Mouse (Mus musculus): ENCODE measurements around the gene Kif13a. TPM values are rescaled to one million over a fixed set of nuclear protein-coding genes. Genes with fewer than 3 reads are reported as not detected.

Gene Kif13a
- polyA plus RNA-seq, 1 experiment = 33.5 TPM

DNA sequence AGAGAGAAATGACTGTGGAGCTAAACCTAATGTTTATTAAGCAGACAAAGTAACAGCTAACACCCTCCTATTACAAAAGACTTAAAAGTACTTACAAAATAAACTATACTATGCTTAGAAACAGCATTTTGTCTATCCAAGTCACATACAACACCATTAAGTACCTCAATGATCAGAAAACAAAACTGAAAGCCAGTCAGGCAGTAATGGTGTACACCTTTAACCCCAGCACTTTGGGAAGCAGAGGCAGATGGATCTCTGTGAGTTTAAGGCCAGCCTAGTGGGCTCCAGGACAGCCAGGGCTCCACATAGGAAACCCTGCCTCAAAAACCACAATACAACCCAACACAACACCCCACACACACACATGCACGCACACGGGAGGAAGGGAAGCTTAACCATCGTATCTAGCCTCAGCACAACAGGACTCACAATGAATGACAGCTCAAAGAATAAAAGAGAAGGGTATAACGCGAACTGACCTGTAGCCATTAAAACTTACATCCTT, 210.7 kb downstream of the Kif13a start:
- Histone ChIP-seq H3K4me3 (ENCODE audit: low read depth, low read length) (peak overlapping the region; percentile 9; the same call in 1 of the 2 replicates), H3K27me3 (ENCODE audit: control insufficient read depth, insufficient read depth, low read length) (no peaks in the 10 kb centered on the region), H3K27ac (ENCODE audit: insufficient read depth, low read depth, low read length) (0 out of 2 replicates have a peak overlapping the region, but pooled peaks have one; percentile 9), H3K4me1 (ENCODE audit: control insufficient read depth, insufficient read depth, insufficient read length, low read length) (peaks cover 3% of the 10 kb centered on the region; the same call in 1 of the 2 replicates), H3K36me3 (ENCODE audit: control insufficient read depth, insufficient read depth, low read length) (peaks cover 10% of the 10 kb centered on the region)
- 67% methylated on average over 5 of the region's 5 CpGs for WGBS
- TF ChIP-seq CTCF (IDR thresholded peaks at IDR 0.05; ENCODE audit: extremely low read depth, insufficient read length, insufficient replicate concordance, low read depth, low read length) (no peak), POLR2A (IDR thresholded peaks at IDR 0.05; ENCODE audit: low read depth, low read length) (no peak)

DNA sequence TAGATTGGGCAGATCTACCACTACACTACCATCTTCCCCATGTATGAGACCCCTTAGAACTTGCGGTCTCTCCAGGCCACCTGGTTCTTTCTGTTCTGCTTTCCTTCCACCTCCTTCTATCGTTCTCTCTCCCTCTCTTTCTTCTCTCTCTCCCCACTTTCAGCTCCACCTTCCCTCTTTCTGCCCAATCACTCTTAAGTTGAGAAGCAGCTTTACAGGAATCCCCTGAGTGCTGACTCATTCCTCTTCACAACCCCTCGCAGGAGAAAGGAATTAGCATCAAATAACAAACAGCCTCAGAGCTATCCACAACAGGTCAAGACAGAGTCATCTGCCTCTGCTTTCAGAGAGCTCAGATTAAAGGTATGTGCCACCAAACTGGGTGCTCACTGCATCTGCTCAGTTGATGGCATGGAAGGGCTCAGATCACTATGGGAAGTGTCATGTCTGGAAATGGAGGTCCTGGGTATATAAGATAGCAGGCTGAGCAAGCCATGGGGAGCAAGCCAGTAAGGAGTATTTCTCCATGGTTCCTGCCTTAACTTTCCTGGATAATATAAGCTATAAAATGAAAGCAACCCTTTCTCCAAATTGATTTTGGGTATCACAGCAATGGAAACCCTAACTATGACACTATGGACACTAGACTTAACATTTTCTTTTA, 213.6 kb downstream of the Kif13a start:
- peaks cover 3% of the 10 kb centered on the region; the same call in 1 of the 2 replicates for H3K4me1 ChIP-seq (ENCODE audit: control insufficient read depth, insufficient read depth, insufficient read length, low read length)
- H3K27me3 ChIP-seq (ENCODE audit: control insufficient read depth, insufficient read depth, low read length) = no peaks in the 10 kb centered on the region
- TF ChIP-seq CTCF (IDR thresholded peaks at IDR 0.05; ENCODE audit: extremely low read depth, insufficient read length, insufficient replicate concordance, low read depth, low read length) (no peak), POLR2A (IDR thresholded peaks at IDR 0.05; ENCODE audit: low read depth, low read length) (no peak)
- H3K36me3 ChIP-seq (ENCODE audit: control insufficient read depth, insufficient read depth, low read length) = peaks cover 25% of the 10 kb centered on the region
- H3K27ac ChIP-seq (ENCODE audit: insufficient read depth, low read depth, low read length) = no peak overlapping the region
- 65% methylated on average over 3 of the region's 3 CpGs for WGBS
- no peak overlapping the region for H3K4me3 ChIP-seq (ENCODE audit: low read depth, low read length)

DNA sequence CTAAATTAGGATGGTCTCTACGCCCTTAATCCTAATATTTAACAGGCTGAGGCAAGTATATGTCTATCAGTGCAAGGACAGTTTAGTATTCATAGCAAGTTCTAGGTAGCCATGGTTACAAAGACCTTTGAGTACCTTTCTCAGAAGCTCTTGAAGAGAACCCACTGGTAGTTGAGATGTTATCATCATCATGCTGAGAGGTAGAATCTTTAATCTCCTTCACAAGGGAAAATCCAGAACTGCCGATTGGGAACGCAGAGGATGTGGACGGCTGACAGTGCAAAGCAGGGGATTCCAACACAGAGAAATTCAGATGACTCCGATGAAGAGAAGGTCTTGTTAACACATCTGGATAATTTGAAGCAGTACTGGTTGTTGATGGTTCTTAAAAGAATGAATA, 216.2 kb downstream of the Kif13a start:
- peaks cover 37% of the 10 kb centered on the region for H3K36me3 ChIP-seq (ENCODE audit: control insufficient read depth, insufficient read depth, low read length)
- 96% methylated on average over 5 of the region's 5 CpGs for WGBS
- no peak overlapping the region for H3K27ac ChIP-seq (ENCODE audit: insufficient read depth, low read depth, low read length)
- H3K4me3 ChIP-seq (ENCODE audit: low read depth, low read length) = no peak overlapping the region
- no peak for TF ChIP-seq CTCF (IDR thresholded peaks at IDR 0.05; ENCODE audit: extremely low read depth, insufficient read length, insufficient replicate concordance, low read depth, low read length)
- TF ChIP-seq POLR2A (IDR thresholded peaks at IDR 0.05; ENCODE audit: low read depth, low read length) = no peak
- no peaks in the 10 kb centered on the region for H3K27me3 ChIP-seq (ENCODE audit: control insufficient read depth, insufficient read depth, low read length)
- no peaks in the 10 kb centered on the region for H3K4me1 ChIP-seq (ENCODE audit: control insufficient read depth, insufficient read depth, insufficient read length, low read length)

DNA sequence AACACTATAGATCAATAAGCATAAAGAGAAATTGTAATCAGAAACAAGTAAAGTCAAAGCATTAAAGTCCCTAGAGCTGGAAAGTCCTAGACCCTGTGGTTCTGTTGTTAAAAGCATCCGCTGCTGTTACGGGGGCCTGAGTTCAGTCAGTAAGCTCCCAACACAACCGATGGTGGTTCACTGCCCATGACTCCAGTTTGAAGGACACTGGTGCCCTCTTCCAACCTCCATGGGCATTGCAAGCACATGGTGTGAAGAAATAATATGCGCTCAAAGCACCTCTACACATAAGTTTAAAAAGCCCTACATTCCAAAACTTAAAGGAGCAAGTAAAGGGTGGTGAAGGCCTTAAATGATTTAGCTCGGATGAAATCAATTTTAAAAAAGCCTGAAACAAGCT, 226.5 kb downstream of the Kif13a start:
- Histone ChIP-seq H3K4me3 (ENCODE audit: low read depth, low read length) (no peak overlapping the region), H3K36me3 (ENCODE audit: control insufficient read depth, insufficient read depth, low read length) (peaks cover 25% of the 10 kb centered on the region), H3K4me1 (ENCODE audit: control insufficient read depth, insufficient read depth, insufficient read length, low read length) (no peaks in the 10 kb centered on the region), H3K27ac (ENCODE audit: insufficient read depth, low read depth, low read length) (no peak overlapping the region), H3K27me3 (ENCODE audit: control insufficient read depth, insufficient read depth, low read length) (no peaks in the 10 kb centered on the region)
- WGBS = 78% methylated on average over 5 of the region's 5 CpGs
- no peak for TF ChIP-seq POLR2A (IDR thresholded peaks at IDR 0.05; ENCODE audit: low read depth, low read length)
- peak; percentile 55; the same call in 1 of the 2 replicates for TF ChIP-seq CTCF (IDR thresholded peaks at IDR 0.05; ENCODE audit: extremely low read depth, insufficient read length, insufficient replicate concordance, low read depth, low read length)

DNA sequence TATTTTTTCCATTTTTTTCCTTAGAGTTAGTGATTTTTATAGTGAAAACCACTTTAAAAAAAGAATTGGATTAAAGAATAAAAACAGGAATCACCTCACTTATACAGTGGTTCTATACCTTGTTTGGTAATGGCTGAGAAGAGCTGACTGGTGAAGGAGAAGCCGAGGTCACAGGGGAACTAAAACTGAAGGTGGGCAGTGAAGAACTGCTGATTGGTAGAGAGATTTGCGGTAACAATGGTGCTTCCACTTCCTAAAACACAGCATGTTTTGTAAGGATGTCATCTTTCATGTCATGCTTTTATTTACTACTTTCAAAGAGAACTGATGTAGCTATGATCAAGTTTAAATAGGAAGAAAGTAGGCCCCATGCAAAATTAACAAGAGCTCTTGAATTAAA, 228.2 kb downstream of the Kif13a start:
- Histone ChIP-seq H3K27me3 (ENCODE audit: control insufficient read depth, insufficient read depth, low read length) (no peaks in the 10 kb centered on the region), H3K4me3 (ENCODE audit: low read depth, low read length) (no peak overlapping the region), H3K36me3 (ENCODE audit: control insufficient read depth, insufficient read depth, low read length) (peaks cover 25% of the 10 kb centered on the region), H3K4me1 (ENCODE audit: control insufficient read depth, insufficient read depth, insufficient read length, low read length) (peaks cover 6% of the 10 kb centered on the region; the same call in 1 of the 2 replicates), H3K27ac (ENCODE audit: insufficient read depth, low read depth, low read length) (no peak overlapping the region)
- TF ChIP-seq CTCF (IDR thresholded peaks at IDR 0.05; ENCODE audit: extremely low read depth, insufficient read length, insufficient replicate concordance, low read depth, low read length) = no peak
- no peak for TF ChIP-seq POLR2A (IDR thresholded peaks at IDR 0.05; ENCODE audit: low read depth, low read length)
- 86% methylated on average over 2 of the region's 2 CpGs for WGBS

DNA sequence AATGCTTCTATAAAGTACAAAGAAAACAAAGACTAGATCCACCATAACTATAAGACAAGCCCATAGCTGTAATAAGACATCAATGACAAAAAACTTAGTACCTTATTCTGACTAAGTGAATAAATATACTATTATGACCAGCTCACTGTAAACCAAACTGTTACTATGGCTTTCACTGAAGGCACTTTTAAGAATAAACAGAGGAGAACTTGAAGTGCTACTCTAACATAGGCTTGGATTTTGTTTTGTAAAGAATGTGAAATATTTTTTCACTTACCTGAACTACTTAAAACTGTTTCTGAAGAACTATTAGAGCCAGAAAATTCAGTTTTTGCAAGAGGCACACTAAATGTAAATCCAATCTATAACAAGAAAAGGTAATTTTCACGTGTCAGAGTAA, 230.3 kb downstream of the Kif13a start:
- TF ChIP-seq CTCF (IDR thresholded peaks at IDR 0.05; ENCODE audit: extremely low read depth, insufficient read length, insufficient replicate concordance, low read depth, low read length) (no peak), POLR2A (IDR thresholded peaks at IDR 0.05; ENCODE audit: low read depth, low read length) (no peak)
- 88% methylated on average over 1 of the region's 1 CpGs for WGBS
- H3K36me3 ChIP-seq (ENCODE audit: control insufficient read depth, insufficient read depth, low read length) = peaks cover 23% of the 10 kb centered on the region

More for the DNA sequence above, 230.3 kb downstream of the Kif13a start:
- Histone ChIP-seq H3K4me1 (ENCODE audit: control insufficient read depth, insufficient read depth, insufficient read length, low read length) (peaks cover 6% of the 10 kb centered on the region; the same call in 1 of the 2 replicates), H3K4me3 (ENCODE audit: low read depth, low read length) (no peak overlapping the region), H3K27me3 (ENCODE audit: control insufficient read depth, insufficient read depth, low read length) (no peaks in the 10 kb centered on the region), H3K27ac (ENCODE audit: insufficient read depth, low read depth, low read length) (no peak overlapping the region)

Other genes starting within 250 kb of the Kif13a start
- gene Nup153, start 201.9 kb downstream of the Kif13a start, polyA plus RNA-seq (2012; rRNA removed) = 23.0 and 32.5 TPM in 2 replicates
- 2.4 and 4.7 TPM in 2 replicates for gene Nhlrc1, start 85.0 kb upstream of the Kif13a start, polyA plus RNA-seq (2012; rRNA removed)
- 4.3 and 5.8 TPM in 2 replicates for gene Kdm1b, start 113.6 kb upstream of the Kif13a start, polyA plus RNA-seq (2012; rRNA removed)
- gene Tpmt, start 114.9 kb upstream of the Kif13a start, polyA plus RNA-seq (2012; rRNA removed) = 1.5 and 2.8 TPM in 2 replicates
- gene Dek, start 176.3 kb upstream of the Kif13a start, polyA plus RNA-seq (2012; rRNA removed) = 8.7 and 27.7 TPM in 2 replicates
- 1.6 and 2.4 TPM in 2 replicates for gene Rnf144b, start 192.8 kb upstream of the Kif13a start, polyA plus RNA-seq (2012; rRNA removed)